Mouse (Mus musculus) lung, adult 18-20 months (tissue): Measurements from ENCODE around the gene Gna15.

Source experiments
- DNase-seq, 2 experiments: peaks; one replicate each; pipeline ENCODE4 v3.0.0; 2022; ENCODE audit warnings: mixed read lengths in 2 of 2

The Gna15 gene

GRCm38 (mm10) chr10:81465265-81465645, 58.8 kb downstream of the Gna15 start:
- DNase-seq, result peak; percentile 40 to 48

GRCm38 (mm10) chr10:81464405-81465264, 59.4 kb downstream of the Gna15 start:
- peak; percentile 70 to 76 for DNase-seq

- DNase-seq, result no peak
Observed at GRCm38 (mm10) chr10:81463531-81463930, 60.5 kb downstream of the Gna15 start.

- no peak for DNase-seq
Observed at GRCm38 (mm10) chr10:81462917-81463316, 61.1 kb downstream of the Gna15 start.

GRCm38 (mm10) chr10:81462415-81462804, 61.6 kb downstream of the Gna15 start:
- DNase-seq, result peak in 1 of 2 experiments; percentile 31

- DNase-seq, result no peak
Observed at GRCm38 (mm10) chr10:81461673-81462414, 62.2 kb downstream of the Gna15 start.

- no peak for DNase-seq
Observed at GRCm38 (mm10) chr10:81460951-81461350, 63.1 kb downstream of the Gna15 start.

- DNase-seq, result no peak
Observed at GRCm38 (mm10) chr10:81460471-81460870, 63.6 kb downstream of the Gna15 start.

GRCm38 (mm10) chr10:81459399-81459798, 64.6 kb downstream of the Gna15 start:
- no peak for DNase-seq

GRCm38 (mm10) chr10:81458267-81458666, 65.8 kb downstream of the Gna15 start:
- no peak for DNase-seq

GRCm38 (mm10) chr10:81457624-81458023, 66.4 kb downstream of the Gna15 start:
- DNase-seq, result no peak

- DNase-seq, result no peak
Observed at GRCm38 (mm10) chr10:81456983-81457563, 67.0 kb downstream of the Gna15 start.

GRCm38 (mm10) chr10:81455181-81455895, 68.7 kb downstream of the Gna15 start, which contains the start of gene Nfic:
TSS of gene Nfic (minus strand) at chr10:81455635.
- DNase-seq, result no peak

- DNase-seq, result no peak
Observed at GRCm38 (mm10) chr10:81454106-81454505, 69.9 kb downstream of the Gna15 start.

- peak; percentile 20 to 50 for DNase-seq
Observed at GRCm38 (mm10) chr10:81452947-81453288, 71.1 kb downstream of the Gna15 start.
